Mouse (Mus musculus) liver, embryonic 16.5 days (tissue): ENCODE measurements at regions not wholly inside any gene's neighbourhood (a gene's known extent, or its start where the extent isn't known, plus 50 kb on each side); places are given as distances from the start of the nearest gene placed in this dataset.

Experiments
- ATAC-seq: fragments of 200-750 bp; cut with Nextera tagmentation; 2 replicates; pipeline ENCODE4 v1.8.0; 2017; ENCODE audit warnings: low read depth, mild to moderate bottlenecking, moderate number of reproducible peaks, moderate library complexity
- H3K27ac ChIP-seq: fragments of 300-500 bp; sonication (generic); 2 replicates; pipeline ENCODE4 v1.5.1; 2014; ENCODE audit warnings: mild to moderate bottlenecking, low read length
- H3K27me3 ChIP-seq: fragments of 300-500 bp; sonication (generic); 2 replicates; pipeline ENCODE4 v1.6.1; 2014; ENCODE audit warnings: low read depth, low read length, mixed read lengths; ENCODE audit not compliant: control insufficient read depth, insufficient read depth
- H3K36me3 ChIP-seq: fragments of 300-500 bp; sonication (generic); 2 replicates; pipeline ENCODE4 v1.6.1; 2014; ENCODE audit warnings: mild to moderate bottlenecking; ENCODE audit not compliant: control insufficient read depth, insufficient read depth
- H3K4me1 ChIP-seq: fragments of 300-500 bp; sonication (generic); 2 replicates; pipeline ENCODE4 v1.6.1; 2014; ENCODE audit warnings: low read depth, low read length, mixed read lengths; ENCODE audit not compliant: control insufficient read depth
- H3K4me2 ChIP-seq: fragments of 300-500 bp; sonication (generic); 2 replicates; pipeline ENCODE4 v1.6.1; 2014; ENCODE audit warnings: low read depth, low read length, mixed read lengths
- H3K4me3 ChIP-seq: fragments of 300-500 bp; sonication (generic); 2 replicates; pipeline ENCODE4 v1.5.1; 2014; ENCODE audit warnings: low read depth, mild to moderate bottlenecking, low read length
- H3K9ac ChIP-seq: fragments of 300-500 bp; sonication (generic); 2 replicates; pipeline ENCODE4 v1.6.1; 2014; ENCODE audit warnings: low read depth, low read length
- H3K9me3 ChIP-seq: fragments of 300-500 bp; sonication (generic); replicated peaks from 2 replicates; pipeline ENCODE4 v1.6.1; 2016; ENCODE audit warnings: low read length; ENCODE audit not compliant: control insufficient read depth
- WGBS: fragments of 180-500 bp; shearing (Covaris S2); extraction: QIAGEN DNeasy Blood & Tissue Kit; methylation state at CpG from one replicate; pipeline ENCODE4 v1.1.7; 2014; ENCODE audit not compliant: insufficient replicate concordance; 5-methylcytosine and 5-hydroxymethylcytosine counted together

DNA sequence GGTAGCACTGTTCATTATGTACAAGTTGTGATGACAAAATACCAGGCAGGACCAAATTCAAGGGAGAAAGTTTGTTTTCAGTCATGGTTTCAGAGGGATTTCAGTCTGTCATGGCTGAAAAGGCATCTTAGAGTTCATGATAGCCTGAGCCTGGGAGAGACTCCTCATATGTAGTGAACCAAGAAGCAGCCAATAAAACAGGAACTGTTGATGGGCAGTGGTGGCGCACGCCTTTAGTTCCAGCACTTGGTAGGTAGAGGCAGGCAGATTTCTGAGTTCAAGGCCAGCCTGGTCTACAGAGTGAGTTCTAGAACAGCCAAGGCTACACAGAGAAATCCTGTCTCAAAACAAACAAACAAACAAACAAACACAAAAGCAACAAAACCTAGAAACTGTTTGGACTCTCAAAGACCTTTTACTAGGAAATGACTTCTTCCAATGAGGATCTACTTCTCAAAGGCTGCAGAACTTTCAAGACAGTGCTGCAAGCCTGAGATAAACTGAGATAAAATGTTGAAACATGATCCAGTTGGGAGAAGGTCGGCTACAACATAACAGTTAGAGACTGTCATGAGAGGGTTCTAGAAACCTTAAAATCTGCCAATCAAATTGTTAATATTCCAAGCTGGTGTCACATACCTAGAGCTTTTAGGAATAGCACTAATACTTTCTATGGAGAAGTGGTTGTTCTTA, 817.5 kb upstream of the Lcorl start:
- Histone ChIP-seq H3K4me3 (no peak overlapping the region), H3K27me3 (no peaks in the 10 kb centered on the region), H3K9ac (no peak overlapping the region), H3K36me3 (no peaks in the 10 kb centered on the region), H3K4me1 (no peaks in the 10 kb centered on the region), H3K4me2 (no peak overlapping the region), H3K27ac (no peak overlapping the region), H3K9me3 (no peaks in the 10 kb centered on the region)
- 52% methylated on average over 3 of the region's 3 CpGs for WGBS
- no peak for ATAC-seq

DNA sequence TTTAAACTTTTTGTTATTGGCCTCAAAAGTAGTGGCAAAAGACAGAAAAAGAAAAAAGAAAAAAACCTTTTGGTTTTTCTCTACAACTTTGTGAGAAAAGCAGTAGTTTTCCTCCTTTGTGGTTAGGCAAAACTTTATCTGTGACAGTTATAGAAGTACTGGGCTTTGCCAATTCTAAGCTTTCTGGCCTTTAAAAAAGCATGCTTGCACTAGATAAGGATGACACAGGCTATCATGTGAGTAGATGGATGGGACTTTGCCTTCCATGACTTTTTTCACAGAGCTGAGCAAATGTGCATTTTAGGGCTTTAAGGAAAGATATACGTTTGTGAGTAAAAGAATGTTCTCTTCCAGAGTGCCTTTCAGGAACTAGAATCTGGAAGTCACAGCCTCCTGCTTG, 816.0 kb upstream of the Lcorl start:
- no peak overlapping the region for H3K4me3 ChIP-seq
- 28% methylated on average over 1 of the region's 1 CpGs for WGBS
- no peak for ATAC-seq
- no peaks in the 10 kb centered on the region for H3K27me3 ChIP-seq
- H3K9ac ChIP-seq = no peak overlapping the region
- no peak overlapping the region for H3K27ac ChIP-seq
- no peaks in the 10 kb centered on the region for H3K9me3 ChIP-seq
- H3K4me1 ChIP-seq = no peaks in the 10 kb centered on the region
- H3K4me2 ChIP-seq = no peak overlapping the region
- no peaks in the 10 kb centered on the region for H3K36me3 ChIP-seq

DNA sequence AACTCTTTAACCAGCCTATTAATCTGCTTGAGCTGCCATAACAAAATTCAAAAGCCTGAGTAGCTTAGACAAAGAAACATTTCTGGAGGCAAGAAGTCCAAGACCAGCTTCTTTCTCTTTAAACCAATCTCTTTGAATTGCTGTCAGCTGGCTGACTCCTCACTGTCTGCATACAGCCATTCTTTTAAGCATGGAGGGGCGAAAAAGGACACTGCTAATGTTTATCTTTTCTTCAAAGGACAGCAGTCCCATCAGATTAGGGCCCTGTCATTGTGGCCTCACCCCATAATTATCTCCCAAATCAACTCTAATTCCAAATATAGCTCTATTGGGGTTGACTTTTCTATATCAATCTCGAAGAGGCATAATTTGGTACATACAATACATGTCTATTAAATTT, 813.1 kb upstream of the Lcorl start:
- 32% methylated on average over 2 of the region's 2 CpGs for WGBS
- no peak for ATAC-seq

DNA sequence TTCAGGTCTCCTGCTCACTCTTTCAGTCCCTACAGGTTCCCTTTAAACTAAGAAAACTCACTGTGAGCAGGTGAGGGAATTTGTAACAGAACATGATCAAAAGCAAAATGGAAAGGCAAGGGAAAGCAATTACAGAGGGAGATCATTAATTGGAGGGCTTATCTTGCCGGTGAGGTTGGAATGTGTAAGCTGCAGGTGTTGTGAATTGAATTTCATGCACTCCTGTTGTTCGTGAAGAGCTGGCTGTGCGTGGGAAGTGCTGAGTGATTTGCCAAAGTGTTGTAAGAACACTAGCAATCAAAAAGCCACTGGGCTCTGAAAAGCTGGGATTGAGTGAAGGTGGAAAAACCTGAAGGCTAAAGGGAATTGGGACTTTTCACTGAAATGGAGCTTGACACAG, 808.8 kb upstream of the Lcorl start:
- no peak overlapping the region for H3K4me3 ChIP-seq
- 39% methylated on average over 3 of the region's 3 CpGs for WGBS

More for the DNA sequence above, 813.1 kb upstream of the Lcorl start:
- H3K4me2 ChIP-seq = no peak overlapping the region
- H3K4me3 ChIP-seq = no peak overlapping the region
- no peaks in the 10 kb centered on the region for H3K9me3 ChIP-seq
- no peaks in the 10 kb centered on the region for H3K27me3 ChIP-seq
- H3K4me1 ChIP-seq = no peaks in the 10 kb centered on the region
- H3K36me3 ChIP-seq = no peaks in the 10 kb centered on the region
- H3K27ac ChIP-seq = no peak overlapping the region
- no peak overlapping the region for H3K9ac ChIP-seq

DNA sequence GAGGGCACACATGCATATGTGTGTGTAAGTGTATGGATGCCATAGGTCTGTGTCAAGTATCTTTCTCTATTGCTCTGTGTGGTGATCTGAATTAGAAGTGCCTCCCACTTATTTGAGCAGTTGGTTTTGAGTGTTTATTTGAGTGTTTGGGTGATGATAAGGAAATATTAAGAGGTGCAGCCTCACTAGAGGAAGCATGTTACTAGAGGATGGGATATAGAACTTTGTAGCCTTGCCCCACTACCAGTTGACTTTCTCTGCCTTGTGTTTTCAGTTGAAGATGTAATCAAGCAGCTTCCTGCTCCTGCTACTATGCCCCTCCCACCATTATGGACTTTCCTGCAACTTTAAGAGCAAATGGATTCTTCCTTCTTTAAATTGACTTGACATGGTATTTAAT, 799.6 kb upstream of the Lcorl start:
- ATAC-seq = no peak
- Histone ChIP-seq H3K9me3 (no peaks in the 10 kb centered on the region), H3K27me3 (no peaks in the 10 kb centered on the region), H3K36me3 (no peaks in the 10 kb centered on the region), H3K4me2 (no peak overlapping the region), H3K4me3 (no peak overlapping the region), H3K9ac (no peak overlapping the region), H3K27ac (no peak overlapping the region), H3K4me1 (no peaks in the 10 kb centered on the region)

More for the DNA sequence above, 808.8 kb upstream of the Lcorl start:
- Histone ChIP-seq H3K27ac (no peak overlapping the region), H3K9ac (no peak overlapping the region), H3K4me2 (no peak overlapping the region), H3K9me3 (no peaks in the 10 kb centered on the region), H3K4me1 (no peaks in the 10 kb centered on the region), H3K27me3 (no peaks in the 10 kb centered on the region), H3K36me3 (no peaks in the 10 kb centered on the region)
- no peak for ATAC-seq

DNA sequence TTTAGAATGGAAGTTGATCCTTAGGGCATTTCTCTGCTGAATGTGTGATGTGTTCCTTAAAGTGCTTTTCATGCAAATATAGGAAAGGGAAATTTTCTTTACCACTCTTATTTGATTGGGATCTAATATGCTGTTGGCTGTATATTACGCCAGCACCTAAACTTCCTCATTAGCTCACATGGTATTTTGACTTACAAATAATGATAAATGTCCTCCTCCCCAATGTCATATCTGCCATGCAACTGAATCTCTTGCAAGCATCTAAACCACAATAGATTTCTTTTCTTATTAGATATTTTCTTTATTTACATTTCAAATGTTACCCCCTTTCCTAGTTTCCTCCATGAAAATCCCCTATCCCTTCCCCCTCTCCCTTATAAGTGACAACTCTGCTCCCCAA, 796.8 kb upstream of the Lcorl start:
- Histone ChIP-seq H3K4me3 (no peak overlapping the region), H3K4me1 (no peaks in the 10 kb centered on the region), H3K9me3 (no peaks in the 10 kb centered on the region), H3K27me3 (no peaks in the 10 kb centered on the region), H3K4me2 (no peak overlapping the region), H3K9ac (no peak overlapping the region), H3K27ac (no peak overlapping the region), H3K36me3 (no peaks in the 10 kb centered on the region)
- ATAC-seq = no peak
- 77% methylated on average over 1 of the region's 1 CpGs for WGBS

DNA sequence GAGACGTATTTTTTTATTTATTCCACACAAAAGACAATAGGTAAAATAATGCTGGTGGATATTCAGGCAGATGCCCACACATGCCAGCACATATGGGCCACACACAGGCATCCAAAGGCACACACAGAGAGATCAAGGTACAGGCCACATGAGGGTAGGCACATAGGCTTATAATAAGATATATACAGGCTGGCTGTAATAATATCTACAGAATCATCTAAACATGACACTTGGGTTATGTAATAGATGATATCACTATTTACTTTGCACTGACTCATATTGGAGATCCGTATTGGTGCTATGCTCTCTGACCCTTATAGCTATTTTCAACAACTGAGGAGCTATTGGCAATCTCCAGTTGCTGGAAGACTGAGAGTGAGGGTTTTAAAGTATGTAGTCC, 785.6 kb upstream of the Lcorl start:
- WGBS = 50% methylated on average over 2 of the region's 2 CpGs
- no peaks in the 10 kb centered on the region for H3K27me3 ChIP-seq
- no peak overlapping the region for H3K9ac ChIP-seq
- H3K9me3 ChIP-seq = no peaks in the 10 kb centered on the region
- no peaks in the 10 kb centered on the region for H3K36me3 ChIP-seq
- no peak overlapping the region for H3K4me3 ChIP-seq
- no peak overlapping the region for H3K27ac ChIP-seq
- H3K4me1 ChIP-seq = no peaks in the 10 kb centered on the region
- no peak for ATAC-seq
- no peak overlapping the region for H3K4me2 ChIP-seq

DNA sequence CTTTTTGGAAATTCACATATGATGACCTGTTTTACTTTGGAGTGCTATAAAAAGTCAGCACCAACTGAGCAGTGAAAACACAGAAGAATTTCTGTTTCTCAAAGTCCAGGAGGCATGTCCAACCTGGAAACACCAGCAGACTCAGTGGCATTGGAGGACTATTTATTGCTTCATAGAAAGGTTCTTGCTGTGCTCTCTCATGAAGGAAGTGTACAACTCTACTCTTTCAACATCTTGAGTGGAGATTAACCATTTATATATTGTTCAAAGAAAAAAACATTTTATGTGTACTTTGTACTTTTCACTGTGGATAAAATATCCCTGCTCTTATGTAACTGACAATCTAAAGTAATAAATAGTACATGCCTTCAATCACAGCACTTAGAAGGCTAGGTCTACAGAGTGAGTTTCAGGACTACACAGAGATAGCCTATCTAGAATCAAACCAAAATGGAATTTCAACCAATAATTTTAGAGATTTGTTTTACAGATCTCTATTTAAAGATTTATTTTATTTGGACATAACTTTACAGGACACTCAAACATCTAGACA, 777.8 kb upstream of the Lcorl start:
- no peak overlapping the region for H3K4me3 ChIP-seq
- no peaks in the 10 kb centered on the region for H3K27me3 ChIP-seq
- H3K4me1 ChIP-seq = no peaks in the 10 kb centered on the region
- H3K9me3 ChIP-seq = no peaks in the 10 kb centered on the region
- no peak overlapping the region for H3K9ac ChIP-seq
- H3K36me3 ChIP-seq = no peaks in the 10 kb centered on the region
- ATAC-seq = no peak
- no peak overlapping the region for H3K4me2 ChIP-seq
- H3K27ac ChIP-seq = no peak overlapping the region
